Mouse (Mus musculus) lung, postnatal 14 days (tissue): Measurements from ENCODE around the gene Evi2a.

ENCODE experiments used
- DNase-seq: peaks from one replicate; pipeline ENCODE4 v3.0.0; 2021

The Evi2a gene

GRCm38 (mm10) chr11:79530333-79530761 lies at the start of gene Evi2a, which contains the start of gene Evi2:
Gene Evi2a (minus strand): TSS chr11:79530609.
Gene Evi2 (minus strand): TSS chr11:79530589.
- peak; percentile 18 for DNase-seq

GRCm38 (mm10) chr11:79577741-79578140 lies 47.3 kb upstream of the Evi2a start:
- peak; percentile 85 for DNase-seq

GRCm38 (mm10) chr11:79575383-79576073 lies 45.1 kb upstream of the Evi2a start:
- no peak for DNase-seq

- no peak for DNase-seq
Observed at GRCm38 (mm10) chr11:79573836-79574235, 43.4 kb upstream of the Evi2a start.

- DNase-seq: no peak
Observed at GRCm38 (mm10) chr11:79570319-79570718, 39.9 kb upstream of the Evi2a start.

GRCm38 (mm10) chr11:79568197-79568911 lies 37.9 kb upstream of the Evi2a start:
- DNase-seq: no peak

GRCm38 (mm10) chr11:79566947-79567346 lies 36.5 kb upstream of the Evi2a start:
- DNase-seq: no peak

GRCm38 (mm10) chr11:79563493-79563892 lies 33.1 kb upstream of the Evi2a start:
- no peak for DNase-seq

- no peak for DNase-seq
Observed at GRCm38 (mm10) chr11:79560536-79560935, 30.1 kb upstream of the Evi2a start.

- no peak for DNase-seq
Observed at GRCm38 (mm10) chr11:79552622-79553021, 22.2 kb upstream of the Evi2a start.

GRCm38 (mm10) chr11:79536293-79536692 lies 5.9 kb upstream of the Evi2a start:
- DNase-seq: no peak

GRCm38 (mm10) chr11:79535554-79535953 lies 5.1 kb upstream of the Evi2a start:
- no peak for DNase-seq

- peak; percentile 53 for DNase-seq
Observed at GRCm38 (mm10) chr11:79533950-79534690, 3.7 kb upstream of the Evi2a start.

- DNase-seq: no peak
Observed at GRCm38 (mm10) chr11:79533311-79533710, 2.9 kb upstream of the Evi2a start.

GRCm38 (mm10) chr11:79531485-79531884 lies 1.1 kb upstream of the Evi2a start:
- no peak for DNase-seq

- DNase-seq: no peak
Observed at GRCm38 (mm10) chr11:79530774-79531173, 365 bp upstream of the Evi2a start.

GRCm38 (mm10) chr11:79529736-79530135 lies 673 bp downstream of the Evi2a start:
- DNase-seq: no peak

- no peak for DNase-seq
Observed at GRCm38 (mm10) chr11:79529226-79529625, 1.2 kb downstream of the Evi2a start.

GRCm38 (mm10) chr11:79528601-79529000 lies 1.8 kb downstream of the Evi2a start:
- no peak for DNase-seq

GRCm38 (mm10) chr11:79527739-79528384 lies 2.5 kb downstream of the Evi2a start:
- no peak for DNase-seq

- DNase-seq: no peak
Observed at GRCm38 (mm10) chr11:79527015-79527738, 3.2 kb downstream of the Evi2a start.

- no peak for DNase-seq
Observed at GRCm38 (mm10) chr11:79526549-79526948, 3.9 kb downstream of the Evi2a start.

- DNase-seq: no peak
Observed at GRCm38 (mm10) chr11:79524310-79524575, 6.2 kb downstream of the Evi2a start.
